Mouse (Mus musculus) myocyte (in vitro differentiated cells): ENCODE measurements at regions not wholly inside any gene's neighbourhood (a gene's known extent, or its start where the extent isn't known, plus 50 kb on each side); places are given as distances from the start of the nearest gene placed in this dataset.

Experiments used
- E2F4 ChIP-seq: IDR thresholded peaks from one replicate; pipeline ENCODE4 v1.6.1; 2011; ENCODE audit warnings: mild to moderate bottlenecking, control low read depth, moderate library complexity; ENCODE audit not compliant: insufficient read depth
- MAX ChIP-seq: IDR thresholded peaks from one replicate; pipeline ENCODE4 v1.6.1; 2011; ENCODE audit warnings: low read depth, mild to moderate bottlenecking, control low read depth
- MYOG ChIP-seq, 3 experiments: IDR thresholded peaks; one replicate each; pipeline ENCODE4 v1.6.1; 2011; ENCODE audit warnings: control low read depth in 2 of 3, low read depth in 2 of 3, mild to moderate bottlenecking in 2 of 3; ENCODE audit not compliant: insufficient read length in 2 of 3, control insufficient read depth in 1 of 3, insufficient read depth in 1 of 3
- POLR2A ChIP-seq: IDR thresholded peaks from one replicate; pipeline ENCODE4 v1.6.1; 2011; ENCODE audit warnings: low read depth, mild to moderate bottlenecking, control low read depth, moderate library complexity; ENCODE audit not compliant: insufficient read length
- REST ChIP-seq: IDR thresholded peaks from one replicate; pipeline ENCODE4 v1.6.1; 2011; ENCODE audit warnings: mild to moderate bottlenecking, control low read depth, moderate library complexity; ENCODE audit not compliant: insufficient read depth, insufficient read length
- SRF ChIP-seq: IDR thresholded peaks from one replicate; pipeline ENCODE4 v1.6.1; 2011; ENCODE audit warnings: low read depth; ENCODE audit not compliant: control insufficient read depth, insufficient read length
- TCF12 ChIP-seq: IDR thresholded peaks from one replicate; pipeline ENCODE4 v1.6.1; 2011; ENCODE audit warnings: mild to moderate bottlenecking, control low read depth; ENCODE audit not compliant: poor library complexity, insufficient read depth, severe bottlenecking
- USF1 ChIP-seq: IDR thresholded peaks from one replicate; pipeline ENCODE4 v1.6.1; 2011; ENCODE audit warnings: low read depth, mild to moderate bottlenecking, control low read depth, moderate library complexity

- no peak for TF ChIP-seq POLR2A
- no peak for TF ChIP-seq MYOG (IDR thresholded peaks at IDR 0.05; ENCODE audit: control insufficient read depth in 1 of 3, insufficient read depth in 1 of 3, insufficient read length in 2 of 3, low read depth in 2 of 3)
- no peak for TF ChIP-seq MAX
- TF ChIP-seq SRF = no peak
- no peak for TF ChIP-seq USF1
- TF ChIP-seq REST = no peak
- TF ChIP-seq TCF12 = no peak
- no peak for TF ChIP-seq E2F4
Observed at GRCm38 (mm10) chr6:35651401-35651800, 111.7 kb upstream of the Mtpn start.
